Mouse (Mus musculus) E14TG2a.4 (cell line): Measurements from ENCODE around the gene Dqx1.

Source experiments
- CTCF ChIP-seq: conservative IDR thresholded peaks from 2 replicates; pipeline ENCODE4 v1.5.1; 2014; ENCODE audit warnings: low read length
- NANOG ChIP-seq: IDR thresholded peaks from 2 replicates; pipeline ENCODE4 v1.6.1; 2014; ENCODE audit warnings: borderline replicate concordance, low read length, mixed read lengths

- no peak for TF ChIP-seq CTCF
- TF ChIP-seq NANOG: no peak
Observed at GRCm38 (mm10) chr6:83010010-83010409, 47.6 kb upstream of the Dqx1 start.
